Mouse (Mus musculus) ES-Bruce4 (cell line): ENCODE data around the gene Cplx3. TPM values are rescaled to one million over a fixed set of nuclear protein-coding genes. Genes with fewer than 3 reads are reported as not detected.
A peak's percentile ranks its signal among the peaks of the same experiment; 100 is the strongest.

Experiments used
- H3K27ac ChIP-seq: 2 replicates; pipeline ENCODE4 v1.5.1; 2012; ENCODE audit warnings: low read length, inconsistent platforms; ENCODE audit not compliant: insufficient read depth
- H3K27me3 ChIP-seq: 2 replicates; pipeline ENCODE4 v1.6.1; 2012; ENCODE audit warnings: mild to moderate bottlenecking, low read length, inconsistent platforms; ENCODE audit not compliant: control insufficient read depth, poor library complexity, insufficient read depth, severe bottlenecking
- H3K36me3 ChIP-seq: 2 replicates; pipeline ENCODE4 v1.6.1; 2012; ENCODE audit warnings: inconsistent platforms, mild to moderate bottlenecking, low read length, moderate library complexity; ENCODE audit not compliant: control insufficient read depth, poor library complexity, insufficient read depth, severe bottlenecking
- H3K4me1 ChIP-seq: one replicate; pipeline ENCODE4 v1.8.1; 2011; ENCODE audit warnings: low read length; ENCODE audit not compliant: control insufficient read depth, insufficient read depth
- H3K4me3 ChIP-seq: 2 replicates; pipeline ENCODE4 v1.5.1; 2011; ENCODE audit warnings: low read depth, mild to moderate bottlenecking, low read length
- H3K9ac ChIP-seq: 2 replicates; pipeline ENCODE4 v1.6.1; 2012; ENCODE audit warnings: low read depth, mild to moderate bottlenecking, inconsistent platforms; ENCODE audit not compliant: poor library complexity, severe bottlenecking
- H3K9me3 ChIP-seq: replicated peaks from 2 replicates; pipeline ENCODE4 v1.6.1; 2012; ENCODE audit warnings: mild to moderate bottlenecking, low read length, inconsistent platforms; ENCODE audit not compliant: control insufficient read depth, poor library complexity, insufficient read depth, severe bottlenecking
- CTCF ChIP-seq: IDR thresholded peaks from one replicate; pipeline ENCODE4 v1.8.1; 2011; ENCODE audit warnings: low read depth, low read length
- EP300 ChIP-seq: IDR thresholded peaks from 2 replicates; pipeline ENCODE4 v1.6.1; 2011; ENCODE audit warnings: low read depth, low read length; ENCODE audit not compliant: insufficient read depth
- POLR2A ChIP-seq: IDR thresholded peaks from one replicate; pipeline ENCODE4 v1.8.1; 2011; ENCODE audit warnings: low read length; ENCODE audit not compliant: insufficient read depth
- polyA plus RNA-seq: library from polyadenylated mRNA; stranded (reverse); fragments of >200 nt; gene quantifications from 2 replicates; pipeline ENCODE4 v1.2.4, GENCODE M21; 2011; ENCODE audit warnings: low read depth; ENCODE audit not compliant: missing spikeins, insufficient read depth, insufficient read length

The Cplx3 gene
- polyA plus RNA-seq, 1 experiment: not detected

DNA sequence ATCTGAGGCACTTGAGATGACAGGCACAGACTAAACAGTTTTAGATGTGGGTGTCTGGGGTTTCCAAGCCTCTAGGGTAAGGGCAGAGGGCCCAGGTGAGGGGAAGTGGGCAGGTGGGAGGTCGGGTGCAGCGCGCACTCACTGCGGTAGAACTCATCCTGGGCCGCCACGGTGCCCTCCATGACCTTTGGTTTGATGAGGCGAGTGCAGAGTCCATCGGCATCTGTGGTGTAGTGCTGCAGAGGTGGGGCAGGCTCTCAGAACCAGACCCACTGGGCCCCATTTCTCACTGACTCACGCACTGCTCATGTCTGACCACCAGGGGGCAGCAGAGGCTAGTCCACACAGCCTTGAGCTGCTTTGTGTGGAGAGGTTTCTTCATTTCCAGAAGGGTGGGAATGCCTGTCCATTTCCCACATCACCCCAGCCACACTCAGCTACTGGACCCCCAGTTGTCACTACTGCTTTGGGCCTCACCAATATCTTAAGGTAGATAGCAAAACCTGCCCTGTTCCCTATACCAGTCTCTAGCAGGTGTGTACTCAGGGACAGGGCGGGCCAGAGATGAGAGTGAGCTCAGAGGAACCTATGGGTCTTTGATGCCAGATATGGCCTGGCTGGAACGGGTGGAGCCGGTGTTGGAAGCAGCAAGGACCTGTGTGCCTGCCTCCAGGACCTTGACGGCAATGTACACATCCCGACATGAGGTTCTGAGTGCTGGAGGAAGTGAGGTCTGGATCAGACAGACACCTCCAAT lies 23.2 kb upstream of the Cplx3 start:
- Histone ChIP-seq H3K27ac (no peak overlapping the region), H3K36me3 (peaks cover 3% of the 10 kb centered on the region; the same call in 1 of the 2 replicates), H3K4me3 (no peak overlapping the region), H3K27me3 (no peaks in the 10 kb centered on the region), H3K9me3 (no peaks in the 10 kb centered on the region), H3K4me1 (no peaks in the 10 kb centered on the region), H3K9ac (no peak overlapping the region)
- no peak for TF ChIP-seq POLR2A
- peak; percentile 97 for TF ChIP-seq CTCF
- TF ChIP-seq EP300: no peak

GRCm38 (mm10) chr9:57628717-57629116 lies 22.6 kb upstream of the Cplx3 start:
- Histone ChIP-seq H3K4me1 (no peaks in the 10 kb centered on the region), H3K27me3 (no peaks in the 10 kb centered on the region), H3K9ac (no peak overlapping the region), H3K36me3 (peaks cover 3% of the 10 kb centered on the region; the same call in 1 of the 2 replicates), H3K9me3 (no peaks in the 10 kb centered on the region), H3K4me3 (no peak overlapping the region), H3K27ac (no peak overlapping the region)
- TF ChIP-seq CTCF (no peak), POLR2A (no peak), EP300 (no peak)

GRCm38 (mm10) chr9:57627892-57628291 lies 21.8 kb upstream of the Cplx3 start:
- no peak overlapping the region for H3K27ac ChIP-seq
- no peak overlapping the region for H3K4me3 ChIP-seq
- no peak for TF ChIP-seq CTCF
- no peak for TF ChIP-seq EP300
- TF ChIP-seq POLR2A: no peak
- no peaks in the 10 kb centered on the region for H3K27me3 ChIP-seq
- H3K4me1 ChIP-seq: no peaks in the 10 kb centered on the region
- no peak overlapping the region for H3K9ac ChIP-seq
- peaks cover 3% of the 10 kb centered on the region; the same call in 1 of the 2 replicates for H3K36me3 ChIP-seq
- no peaks in the 10 kb centered on the region for H3K9me3 ChIP-seq

DNA sequence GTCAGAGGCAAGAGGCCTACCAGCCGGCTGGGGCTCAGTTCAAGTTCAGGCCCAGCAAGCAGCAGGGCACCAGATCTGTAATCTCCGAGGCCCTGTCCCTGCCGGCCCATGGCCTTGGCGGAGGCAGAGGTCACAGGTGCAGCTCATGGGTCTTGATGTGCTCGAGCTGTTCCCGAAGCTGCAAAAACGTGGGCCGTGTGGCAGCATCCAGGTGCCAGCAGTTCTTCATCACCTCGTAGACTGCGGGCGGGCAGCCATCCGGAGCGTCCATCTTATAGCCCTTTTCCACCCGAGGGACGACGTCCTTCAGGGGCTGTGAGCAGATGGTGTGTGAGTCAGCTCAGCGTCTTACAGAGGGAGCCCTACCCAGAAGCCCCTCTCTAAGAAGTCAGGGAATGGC lies 21.1 kb upstream of the Cplx3 start:
- no peak overlapping the region for H3K9ac ChIP-seq
- H3K4me1 ChIP-seq: no peaks in the 10 kb centered on the region
- H3K27ac ChIP-seq: no peak overlapping the region
- H3K27me3 ChIP-seq: no peaks in the 10 kb centered on the region
- H3K4me3 ChIP-seq: no peak overlapping the region
- H3K36me3 ChIP-seq: peaks cover 3% of the 10 kb centered on the region; the same call in 1 of the 2 replicates
- no peaks in the 10 kb centered on the region for H3K9me3 ChIP-seq
- TF ChIP-seq POLR2A (no peak), EP300 (no peak), CTCF (no peak)

GRCm38 (mm10) chr9:57625674-57626500 lies 19.8 kb upstream of the Cplx3 start:
- Histone ChIP-seq H3K4me3 (peak overlapping the region; percentile 9), H3K36me3 (peaks cover 3% of the 10 kb centered on the region; the same call in 1 of the 2 replicates), H3K4me1 (no peaks in the 10 kb centered on the region), H3K27ac (no peak overlapping the region), H3K9me3 (no peaks in the 10 kb centered on the region), H3K27me3 (no peaks in the 10 kb centered on the region), H3K9ac (no peak overlapping the region)
- no peak for TF ChIP-seq CTCF
- no peak for TF ChIP-seq POLR2A
- no peak for TF ChIP-seq EP300
